Mouse (Mus musculus) thymus, postnatal 10 days (tissue): ENCODE results near the gene Gm26965.
"Not testable (repeated sequence)": the region's sequence is repeated elsewhere in the genome, so short reads cannot be mapped to it uniquely, and the experiment has no call there.

Experiments used
- DNase-seq, 2 experiments: peaks; one replicate each; pipeline ENCODE4 v3.0.0; 2021; ENCODE audit warnings: low spot score in 2 of 2

Gm26965 gene

GRCm38 (mm10) chr13:67525753-67526410, at the start of gene Gm26965, which contains the start of gene Zfp87:
Gm26965 (minus strand) TSS chr13:67526151.
Zfp87 (minus strand) TSS chr13:67526177.
- DNase-seq: peak; percentile 90 to 91

- DNase-seq: no peak
These were observed 46.7 kb upstream of the Gm26965 start for GRCm38 (mm10) chr13:67572591-67573189.

DNA sequence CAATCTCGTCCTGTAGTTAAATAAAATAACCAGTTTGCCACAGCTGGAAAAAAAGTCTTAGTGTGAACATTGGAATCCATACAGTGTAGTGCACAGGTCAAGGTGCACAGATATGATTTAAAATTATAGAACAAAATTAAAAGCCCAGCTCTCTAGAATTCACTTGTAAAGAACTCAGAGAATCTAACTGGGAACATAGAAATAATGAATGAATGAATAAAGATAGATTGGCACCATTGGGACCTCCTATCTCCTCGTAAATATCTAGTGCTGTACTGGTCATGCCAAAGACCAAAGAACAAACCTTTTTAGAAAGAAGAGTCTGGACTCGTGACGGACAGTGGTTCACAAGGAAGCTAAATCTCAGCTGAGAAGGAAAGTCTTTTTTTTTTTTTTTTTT, 27.8 kb upstream of the Gm26965 start, which contains the start of gene Zfp748:
Gene Zfp748 (minus strand): TSS at position 101 of the 400 bp plus-strand sequence.
- no peak for DNase-seq

DNA sequence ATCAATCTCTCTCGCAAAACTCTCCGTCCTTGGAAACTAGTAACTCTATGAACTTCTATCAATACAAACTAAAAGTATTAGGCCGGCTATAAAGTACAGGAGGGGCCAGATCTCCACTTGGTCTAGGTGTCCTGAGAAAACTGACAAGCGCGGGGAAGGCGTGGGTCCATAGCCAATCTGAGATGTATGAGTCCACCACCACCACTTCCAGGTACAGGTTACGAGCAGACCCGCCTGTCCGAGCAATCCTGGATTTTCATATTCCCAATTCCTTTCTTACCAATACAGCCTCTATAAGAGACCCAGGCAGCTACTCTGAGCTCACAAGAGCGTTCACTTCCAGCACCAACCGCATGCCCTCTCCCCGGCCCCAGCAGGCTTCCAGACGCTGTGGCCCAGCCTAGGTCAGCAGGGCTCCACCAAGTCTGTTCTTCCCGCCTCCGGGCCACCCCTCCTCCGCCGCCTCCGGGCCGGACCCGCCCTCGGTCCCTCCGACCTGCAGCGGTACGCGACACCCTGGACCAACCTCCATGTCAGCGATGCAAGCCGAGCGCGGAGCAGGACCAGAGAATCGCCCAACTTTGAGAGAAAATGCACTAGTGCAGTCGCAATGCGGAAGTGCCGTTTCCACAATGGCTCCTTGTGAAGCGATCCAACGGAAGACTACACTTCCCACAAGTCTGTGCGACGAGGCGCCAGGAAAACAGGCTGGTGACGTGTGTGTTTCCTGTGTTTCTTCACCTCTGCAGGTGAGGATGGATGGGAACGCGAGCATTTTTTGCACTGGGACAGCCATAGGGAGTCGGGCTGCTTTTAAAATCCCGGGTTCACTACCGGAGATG, 26.8 kb upstream of the Gm26965 start:
- DNase-seq: peak; percentile 77 to 79

DNA sequence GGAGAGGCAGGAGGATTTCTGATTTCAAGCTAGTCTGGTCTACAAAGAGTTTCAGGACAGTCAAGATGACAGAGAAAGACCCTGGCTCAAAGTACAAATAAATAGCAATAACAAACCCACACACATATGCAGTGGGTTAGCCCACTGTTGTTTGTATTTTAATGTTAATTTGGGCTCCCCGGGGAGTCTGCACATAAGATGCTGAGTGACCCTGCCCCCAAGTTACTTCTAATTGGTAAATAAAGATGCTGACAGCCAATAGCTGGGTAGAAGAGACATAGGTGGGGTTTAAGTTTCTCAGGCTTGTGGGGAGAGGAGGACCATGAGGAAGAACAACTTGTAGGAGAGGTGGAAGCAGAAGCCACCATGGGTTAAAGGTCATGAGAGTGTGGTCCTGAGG, 20.0 kb upstream of the Gm26965 start:
- no peak for DNase-seq

- no peak for DNase-seq
These were observed 1.2 kb upstream of the Gm26965 start for GRCm38 (mm10) chr13:67527049-67527730.

DNA sequence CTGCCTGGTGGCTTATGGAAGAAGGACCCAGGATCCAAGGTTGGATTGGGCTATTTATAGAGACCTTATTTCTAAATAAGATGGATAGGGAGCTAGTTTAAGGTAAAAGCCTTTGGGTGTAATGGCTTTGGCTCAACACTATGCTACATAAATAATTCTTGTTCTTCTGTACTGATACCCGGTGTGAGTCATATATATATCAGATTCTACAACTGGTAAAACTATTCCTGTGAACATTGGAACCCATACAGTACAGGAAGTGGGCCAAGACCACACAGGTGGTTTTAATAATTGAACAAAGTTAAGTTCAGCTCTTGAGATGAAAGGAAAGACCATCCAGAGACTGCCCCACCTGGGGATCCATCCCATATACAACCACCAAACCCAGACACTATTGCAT, 25.0 kb downstream of the Gm26965 start:
- DNase-seq: no peak

DNA sequence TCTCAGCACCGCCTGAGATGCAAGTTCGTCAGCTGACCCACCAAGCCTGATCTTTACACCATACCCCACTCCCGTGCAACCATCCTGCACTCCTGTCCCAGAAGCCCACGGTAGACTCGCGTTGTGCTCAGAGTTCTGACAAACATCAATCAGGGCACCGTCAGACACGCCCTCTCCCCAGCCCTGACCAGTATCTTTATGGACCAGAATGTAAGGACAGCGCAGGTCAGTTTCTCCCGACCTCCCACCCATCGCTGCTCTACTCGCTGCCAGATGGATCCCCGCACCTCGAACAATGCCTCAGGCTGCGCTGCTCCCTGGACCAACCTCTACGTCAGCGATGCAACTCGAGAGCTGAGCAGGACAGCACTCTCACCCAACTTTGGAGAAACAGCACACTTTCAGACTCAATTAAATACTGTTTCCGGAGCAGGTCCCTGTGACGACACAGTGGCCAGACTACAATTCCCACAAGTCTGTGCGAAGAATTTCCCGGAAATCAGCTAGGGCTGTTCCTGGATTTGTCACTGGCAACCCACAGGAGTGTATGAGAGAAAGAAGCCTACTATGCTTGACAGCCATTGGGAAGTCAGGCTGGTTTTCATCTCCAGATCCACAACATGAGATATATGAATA, 25.7 kb downstream of the Gm26965 start, which contains the start of gene Zfp58:
Gene Zfp58 (minus strand): TSS at position 472 of the 636 bp plus-strand sequence.
- DNase-seq: peak; percentile 71 to 74

DNA sequence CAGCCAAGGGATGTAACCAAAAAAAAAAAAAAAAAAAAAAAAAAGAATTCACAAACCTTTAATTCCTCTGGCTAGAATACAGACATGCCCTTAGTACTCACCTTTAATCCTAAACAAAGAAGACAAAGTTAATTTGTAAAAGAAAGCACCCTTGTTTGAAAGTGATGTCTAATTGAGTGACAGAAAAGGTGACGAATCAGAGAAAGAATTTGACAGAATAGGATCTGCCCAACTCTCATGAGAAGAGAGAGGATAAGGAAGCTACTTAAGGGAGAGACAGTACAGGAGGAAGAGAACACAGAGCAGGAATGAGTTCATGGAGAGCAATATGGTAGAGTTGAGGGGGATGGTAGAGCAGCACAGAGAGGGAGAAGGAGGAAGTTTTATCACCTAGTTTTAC, 30.3 kb downstream of the Gm26965 start:
- no peak for DNase-seq

GRCm38 (mm10) chr13:67484424-67484811, 41.5 kb downstream of the Gm26965 start:
- peak in 1 of 2 experiments; percentile 5 for DNase-seq

GRCm38 (mm10) chr13:67483625-67484423, 42.1 kb downstream of the Gm26965 start, which contains the start of gene Zfp874b:
Zfp874b (minus strand) TSS chr13:67484258.
- DNase-seq: peak; percentile 78 to 82

DNA sequence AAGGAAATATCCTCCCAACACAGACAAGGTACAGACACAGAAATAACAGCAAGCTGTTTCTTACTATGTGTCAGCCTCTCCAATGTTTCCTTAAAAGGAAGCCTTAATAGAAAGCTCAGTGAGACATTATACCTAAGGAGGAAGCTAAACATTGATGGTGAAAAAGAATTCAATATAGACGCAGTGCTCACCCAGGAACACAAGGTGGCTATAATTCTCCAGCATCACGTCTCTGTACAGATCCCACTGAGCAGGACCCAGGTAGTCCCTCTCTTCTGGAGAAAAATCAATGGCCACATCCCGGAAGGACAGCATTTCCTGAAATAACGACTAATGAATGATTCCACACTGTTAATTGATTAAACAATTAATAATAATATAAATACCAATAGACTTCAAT, 44.4 kb downstream of the Gm26965 start:
- DNase-seq: no peak

DNA sequence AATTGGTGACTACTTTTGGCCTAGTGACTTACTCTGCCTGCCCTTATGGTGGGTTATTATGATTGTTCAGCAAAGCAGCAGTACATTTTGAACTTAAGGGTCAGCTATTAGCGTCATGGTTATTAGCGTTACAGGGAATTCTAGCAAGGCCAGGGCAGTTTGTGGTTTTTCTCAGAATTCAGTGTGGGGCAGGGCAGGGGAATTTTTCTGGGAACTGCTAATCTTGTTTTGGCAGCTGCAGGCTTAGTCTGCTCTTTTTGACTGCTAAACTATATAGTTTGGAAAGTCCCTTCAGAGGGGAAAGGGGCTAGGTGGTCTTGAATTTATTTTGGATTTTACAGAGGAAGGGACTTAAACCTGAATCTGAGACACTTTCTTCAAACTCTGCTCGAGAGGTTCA, 56.7 kb downstream of the Gm26965 start:
- DNase-seq: no peak

GRCm38 (mm10) chr13:67463506-67464185, 62.3 kb downstream of the Gm26965 start:
- not testable (repeated sequence) for DNase-seq

- DNase-seq: no peak
These were observed 74.0 kb downstream of the Gm26965 start for GRCm38 (mm10) chr13:67452021-67452309.

GRCm38 (mm10) chr13:67451172-67452020, 74.6 kb downstream of the Gm26965 start, which contains the start of gene Zfp874a:
Zfp874a (minus strand) TSS chr13:67451624.
- DNase-seq: peak; percentile 78 to 83
